Mouse (Mus musculus): Measurements from ENCODE around the gene Olfr1214. TPM values are rescaled to one million over a fixed set of nuclear protein-coding genes. Genes with fewer than 3 reads are reported as not detected.
"Not testable (repeated sequence)": the region's sequence is repeated elsewhere in the genome, so short reads cannot be mapped to it uniquely, and the experiment has no call there.

Olfr1214 gene
- total RNA-seq (2021) = not detected

DNA sequence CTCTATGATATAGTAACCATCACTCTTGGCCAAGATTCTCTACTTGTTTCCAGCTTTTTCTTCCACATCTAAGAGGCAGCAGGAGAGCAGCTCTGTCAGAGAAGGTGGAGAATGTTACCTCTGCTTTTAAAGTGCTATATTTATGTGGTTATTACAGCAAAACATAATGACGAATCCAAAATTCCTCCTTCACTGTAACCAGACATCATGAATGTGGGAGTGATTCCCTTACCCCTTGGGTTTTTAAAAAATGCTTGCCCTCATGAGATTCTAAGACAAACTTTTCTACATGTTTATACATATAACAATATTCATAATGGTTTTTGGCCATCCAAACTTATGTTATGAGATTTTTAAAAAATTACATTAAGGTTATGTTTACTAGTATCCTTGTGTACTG, at the start of gene Olfr1214:
Gene Olfr1214 (minus strand): TSS at position 101 of the 400 bp plus-strand sequence.
- DNase-seq (ENCODE audit: extremely low spot score in 1 of 2, low spot score in 2 of 2) = no peak

DNA sequence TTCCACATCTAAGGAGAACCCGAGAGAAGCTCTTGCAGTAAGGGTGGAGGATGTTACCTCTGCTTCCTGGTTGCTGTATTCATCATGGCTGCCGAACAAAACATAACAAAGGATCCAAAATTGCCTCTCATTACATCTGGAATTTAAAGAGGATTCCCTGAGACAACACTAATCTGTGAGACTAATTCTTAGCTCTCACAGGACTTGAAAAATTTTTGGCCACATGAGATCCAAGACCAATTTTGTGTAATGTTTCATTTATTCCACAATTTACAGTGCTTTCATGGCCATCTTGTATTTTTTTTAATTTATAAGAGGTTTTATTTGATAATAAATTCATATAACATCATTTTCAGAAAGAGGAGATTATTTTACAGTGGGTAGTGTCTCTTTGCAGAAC, 39.5 kb upstream of the Olfr1214 start, which contains the start of gene Olfr1217:
Gene Olfr1217 (minus strand): TSS at position 101 of the 400 bp plus-strand sequence.
- intact Hi-C loops (cut with DNase I) = no loop called here
- no peak for DNase-seq (ENCODE audit: extremely low spot score in 1 of 2, low spot score in 2 of 2)

More for the DNA sequence above, at the start of gene Olfr1214:
- intact Hi-C loops (cut with DNase I) = no loop called here

DNA sequence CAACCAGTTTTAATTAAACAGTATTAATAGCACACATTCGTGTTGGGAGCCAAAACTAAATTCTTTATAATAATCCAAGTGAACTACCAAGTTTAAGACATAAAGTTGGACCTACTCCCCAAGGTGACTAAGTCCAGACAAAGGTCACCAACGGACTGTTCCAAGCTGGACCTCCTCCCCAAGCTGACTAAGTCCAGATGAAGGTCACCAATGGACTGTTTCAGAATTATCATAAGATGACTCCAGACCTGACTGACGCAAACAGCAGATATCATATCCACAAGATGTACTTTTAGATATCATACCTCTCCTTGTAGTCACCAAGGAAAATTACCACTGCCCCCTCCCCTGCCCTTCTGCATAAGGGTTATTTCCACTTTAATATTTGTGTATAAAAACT, 29.0 kb upstream of the Olfr1214 start:
- DNase-seq (ENCODE audit: extremely low spot score in 1 of 2, low spot score in 2 of 2); intact Hi-C loops (cut with DNase I): not testable (repeated sequence)

DNA sequence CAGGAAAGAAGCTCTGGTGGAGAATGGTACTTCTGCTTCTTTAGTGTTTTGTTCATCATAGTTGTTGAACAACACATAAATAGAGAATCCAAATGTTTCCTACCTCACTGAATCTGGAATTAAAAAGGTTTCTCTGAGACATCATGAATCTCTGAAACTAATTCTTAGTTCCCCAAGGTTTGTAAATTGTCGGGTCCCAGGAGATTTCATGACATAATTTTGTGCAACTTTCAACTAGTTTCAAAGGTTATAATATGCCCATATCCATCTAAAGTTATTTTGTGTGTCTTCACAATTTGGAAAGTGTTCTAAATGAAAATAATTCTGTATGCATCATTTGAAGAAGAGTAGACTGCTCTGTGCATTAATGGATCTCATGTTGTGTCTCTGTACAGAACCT, 25.8 kb upstream of the Olfr1214 start, which contains the start of gene Olfr1216:
Gene Olfr1216 (minus strand): TSS at position 101 of the 400 bp plus-strand sequence.
- DNase-seq (ENCODE audit: extremely low spot score in 1 of 2, low spot score in 2 of 2) = no peak
- intact Hi-C loops (cut with DNase I) = no loop called here

DNA sequence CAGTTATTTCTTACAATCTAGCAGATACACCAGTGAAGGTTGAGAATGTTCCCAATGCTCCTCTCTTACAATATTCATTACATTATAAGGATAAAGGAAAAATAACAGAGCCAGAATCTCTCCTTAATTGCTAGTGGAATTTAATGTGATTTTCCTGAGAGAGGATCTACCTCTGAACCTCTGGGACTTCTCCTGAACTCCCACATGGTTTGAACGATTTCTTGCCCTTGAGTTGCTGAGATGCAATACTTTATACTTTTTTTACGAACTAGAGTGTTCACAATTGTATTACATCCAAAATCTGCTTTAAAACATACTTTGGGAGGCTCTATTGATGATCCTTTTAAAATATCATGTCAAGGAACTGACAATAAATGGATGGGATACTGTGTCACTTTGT, 14.4 kb upstream of the Olfr1214 start, which contains the start of gene Olfr1215:
Gene Olfr1215 (minus strand): TSS at position 101 of the 400 bp plus-strand sequence.
- no peak for DNase-seq (ENCODE audit: extremely low spot score in 1 of 2, low spot score in 2 of 2)
- intact Hi-C loops (cut with DNase I) = no loop called here

DNA sequence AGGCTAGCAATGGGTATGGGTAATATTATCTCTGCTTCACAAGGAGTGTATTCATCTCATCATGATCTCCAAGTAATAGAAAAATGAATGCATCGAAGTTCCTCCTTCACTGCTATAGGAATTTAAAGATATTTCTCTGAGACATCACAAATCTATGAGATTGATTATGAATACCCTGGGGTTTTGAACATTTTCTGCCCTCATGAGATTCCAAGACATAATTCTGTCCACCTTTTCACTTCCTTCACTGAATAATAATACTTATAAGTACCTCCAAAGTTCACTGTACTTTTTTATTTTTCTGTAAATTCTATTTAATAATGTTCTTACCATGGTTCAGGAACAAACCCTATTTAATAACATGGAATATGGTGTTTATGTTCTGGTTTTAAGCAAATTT, 12.3 kb downstream of the Olfr1214 start, which contains the start of gene Gm13762:
Gene Gm13762 (minus strand): TSS at position 101 of the 400 bp plus-strand sequence.
- intact Hi-C loops (cut with DNase I) = no loop called here
- DNase-seq (ENCODE audit: extremely low spot score in 1 of 2, low spot score in 2 of 2) = no peak

DNA sequence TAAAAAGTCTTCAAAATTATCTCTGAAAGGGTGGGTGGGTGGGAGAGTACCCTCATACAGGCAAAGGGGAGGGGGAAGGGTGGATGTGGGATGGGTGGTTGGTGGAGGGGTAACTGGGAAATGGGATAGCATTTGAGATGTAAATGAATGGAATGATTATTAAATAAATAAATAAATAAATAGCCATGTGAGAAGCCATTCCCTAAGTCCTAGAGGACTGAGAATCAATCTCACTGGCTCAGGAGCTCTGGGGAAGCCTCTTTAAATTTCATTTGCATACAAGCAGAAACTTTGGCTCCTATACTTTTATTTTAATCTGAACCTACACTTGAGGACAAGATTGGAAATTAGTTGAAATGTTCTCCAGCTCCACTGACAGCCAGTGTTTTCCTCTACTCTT, 38.8 kb downstream of the Olfr1214 start, which contains the start of gene Olfr1212:
Gene Olfr1212 (plus strand): TSS at position 301 of the 400 bp plus-strand sequence.
- intact Hi-C loops (cut with DNase I) = no loop called here
- DNase-seq (ENCODE audit: extremely low spot score in 1 of 2, low spot score in 2 of 2) = no peak

DNA sequence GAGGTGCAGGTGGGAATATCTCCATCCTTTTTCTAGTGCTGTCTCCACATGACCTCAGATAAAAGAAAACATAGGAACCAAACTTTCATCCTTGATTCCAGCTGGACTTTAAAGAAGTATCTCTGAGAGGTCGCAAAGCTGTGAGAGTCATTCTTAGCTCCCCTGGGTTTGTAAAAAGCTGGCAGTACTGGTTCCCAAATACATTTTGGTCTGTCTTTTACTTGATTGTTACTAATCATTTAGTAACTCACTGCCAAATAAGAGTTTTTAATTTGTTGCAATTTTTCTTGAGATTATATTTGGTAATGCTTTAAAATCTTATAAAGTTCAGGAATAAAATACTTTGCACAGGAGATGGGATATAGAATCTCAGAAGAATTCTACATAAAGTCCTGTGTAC, 54.4 kb downstream of the Olfr1214 start, which contains the start of gene Olfr1211:
Gene Olfr1211 (minus strand): TSS at position 101 of the 400 bp plus-strand sequence.
- no peak for DNase-seq (ENCODE audit: extremely low spot score in 1 of 2, low spot score in 2 of 2)
- intact Hi-C loops (cut with DNase I) = no loop called here

Other genes with a start within 250 kb of the Olfr1214 start
- gene Olfr1198, start 241.3 kb downstream of the Olfr1214 start, total RNA-seq (2021) = not detected
- gene Olfr1199, start 232.2 kb downstream of the Olfr1214 start, total RNA-seq (2021) = not detected
- gene Olfr1200, start 222.2 kb downstream of the Olfr1214 start, total RNA-seq (2021) = not detected
- gene Olfr1201, start 199.6 kb downstream of the Olfr1214 start, total RNA-seq (2021) = not detected
- not detected for gene Olfr1202, start 178.2 kb downstream of the Olfr1214 start, total RNA-seq (2021)
- gene Olfr1205, start 162.9 kb downstream of the Olfr1214 start, total RNA-seq (2021) = not detected
- not detected for gene Olfr1204, start 143.4 kb downstream of the Olfr1214 start, total RNA-seq (2021)
- gene Olfr1206, start 129.4 kb downstream of the Olfr1214 start, total RNA-seq (2021) = not detected
- not detected for gene Olfr1208, start 90.3 kb downstream of the Olfr1214 start, total RNA-seq (2021)
- not detected for gene Olfr1209, start 77.5 kb downstream of the Olfr1214 start, total RNA-seq (2021)
- gene Olfr1211, start 54.5 kb downstream of the Olfr1214 start, total RNA-seq (2021) = not detected
- not detected for gene Olfr1212, start 38.7 kb downstream of the Olfr1214 start, total RNA-seq (2021)
- not detected for gene Gm13762, start 12.4 kb downstream of the Olfr1214 start, total RNA-seq (2021)
- gene Olfr1215, start 14.3 kb upstream of the Olfr1214 start, total RNA-seq (2021) = not detected
- not detected for gene Olfr1216, start 25.7 kb upstream of the Olfr1214 start, total RNA-seq (2021)
- not detected for gene Olfr1217, start 39.4 kb upstream of the Olfr1214 start, total RNA-seq (2021)
- not detected for gene Olfr1218, start 68.5 kb upstream of the Olfr1214 start, total RNA-seq (2021)
- gene Olfr1219, start 90.9 kb upstream of the Olfr1214 start, total RNA-seq (2021) = not detected
- gene Olfr1220, start 114.2 kb upstream of the Olfr1214 start, total RNA-seq (2021) = not detected
- not detected for gene Olfr1221, start 124.6 kb upstream of the Olfr1214 start, total RNA-seq (2021)
- not detected for gene Olfr1222, start 140.4 kb upstream of the Olfr1214 start, total RNA-seq (2021)
- not detected for gene Olfr1223, start 158.9 kb upstream of the Olfr1214 start, total RNA-seq (2021)
- gene Olfr1224-ps1, start 171.4 kb upstream of the Olfr1214 start, total RNA-seq (2021) = not detected
- not detected for gene Olfr1225, start 182.0 kb upstream of the Olfr1214 start, total RNA-seq (2021)
- gene Olfr1226, start 207.4 kb upstream of the Olfr1214 start, total RNA-seq (2021) = not detected

All from left cerebral cortex, postnatal 10 days (tissue).